Mouse (Mus musculus) activated CD4-positive, CD25-positive, alpha-beta regulatory T cell, adult 4 months (primary cell): ENCODE measurements around the gene 1110059E24Rik. TPM values are rescaled to one million over a fixed set of nuclear protein-coding genes. Genes with fewer than 3 reads are reported as not detected.
"Not testable (repeated sequence)": the region's sequence is repeated elsewhere in the genome, so short reads cannot be mapped to it uniquely, and the experiment has no call there.

ENCODE experiments used
- ATAC-seq: one replicate; pipeline ENCODE4 v1.8.0; 2017
- polyA plus RNA-seq, 2 experiments: library from polyadenylated mRNA; unstranded; fragments of 100-300 nt; shearing (Covaris generic); gene quantifications; one replicate each; pipeline ENCODE4 v1.2.1; 2017

Gene 1110059E24Rik
- polyA plus RNA-seq, 2 experiments from 2014 or later, result 47.7 to 65.9 TPM

DNA sequence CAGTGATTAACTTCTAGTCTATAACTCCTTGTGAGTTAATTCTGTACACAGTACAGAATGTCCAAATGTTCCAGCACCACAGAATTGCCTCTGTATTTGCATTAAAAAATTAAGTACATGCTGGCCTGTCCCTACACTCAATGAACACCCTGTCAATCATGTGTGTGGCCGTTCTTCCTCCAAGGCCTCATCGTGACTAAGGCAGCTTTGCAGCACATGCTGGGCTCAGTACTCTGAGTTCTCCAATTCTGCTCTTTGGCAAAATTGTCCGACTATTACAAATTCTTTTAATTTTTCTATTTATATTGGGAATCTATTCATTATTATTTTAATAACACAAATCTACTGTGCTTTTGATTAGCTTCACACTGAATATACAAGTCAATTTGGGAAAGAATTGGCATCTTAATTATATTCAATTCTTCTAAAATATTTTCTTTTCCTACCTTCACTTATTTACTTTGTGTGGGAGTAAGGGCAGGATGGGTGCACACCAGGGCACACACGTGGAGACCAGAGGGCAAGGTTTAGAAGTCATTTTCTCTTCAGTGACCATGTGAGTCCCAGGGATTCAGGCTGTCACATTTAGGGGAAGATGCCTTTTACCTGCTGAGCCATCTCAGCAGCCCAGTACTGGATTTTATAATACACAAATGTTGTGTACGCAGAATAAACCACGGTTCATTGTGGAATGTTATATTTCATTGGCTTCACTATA is 26.3 kb downstream of the 1110059E24Rik start:
- no peak for ATAC-seq

DNA sequence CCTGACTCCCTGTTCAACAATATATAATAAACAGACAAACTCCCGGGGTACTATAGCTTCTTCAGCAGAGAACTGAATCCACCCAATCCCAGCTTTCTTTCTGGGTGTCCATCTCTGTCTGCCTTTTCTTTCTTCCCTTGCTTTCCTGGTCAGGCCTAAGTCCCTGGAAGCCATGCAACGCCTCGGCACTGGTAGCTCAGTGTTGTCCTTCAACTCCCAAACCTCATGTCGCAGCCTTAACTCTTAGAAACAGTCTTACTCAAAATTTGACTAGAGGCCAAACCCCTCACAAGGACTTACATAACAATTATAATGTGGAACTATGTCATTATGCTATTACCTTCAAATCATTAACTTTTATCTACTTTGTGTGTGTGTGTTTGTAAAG is 28.6 kb downstream of the 1110059E24Rik start:
- ATAC-seq, result no peak

DNA sequence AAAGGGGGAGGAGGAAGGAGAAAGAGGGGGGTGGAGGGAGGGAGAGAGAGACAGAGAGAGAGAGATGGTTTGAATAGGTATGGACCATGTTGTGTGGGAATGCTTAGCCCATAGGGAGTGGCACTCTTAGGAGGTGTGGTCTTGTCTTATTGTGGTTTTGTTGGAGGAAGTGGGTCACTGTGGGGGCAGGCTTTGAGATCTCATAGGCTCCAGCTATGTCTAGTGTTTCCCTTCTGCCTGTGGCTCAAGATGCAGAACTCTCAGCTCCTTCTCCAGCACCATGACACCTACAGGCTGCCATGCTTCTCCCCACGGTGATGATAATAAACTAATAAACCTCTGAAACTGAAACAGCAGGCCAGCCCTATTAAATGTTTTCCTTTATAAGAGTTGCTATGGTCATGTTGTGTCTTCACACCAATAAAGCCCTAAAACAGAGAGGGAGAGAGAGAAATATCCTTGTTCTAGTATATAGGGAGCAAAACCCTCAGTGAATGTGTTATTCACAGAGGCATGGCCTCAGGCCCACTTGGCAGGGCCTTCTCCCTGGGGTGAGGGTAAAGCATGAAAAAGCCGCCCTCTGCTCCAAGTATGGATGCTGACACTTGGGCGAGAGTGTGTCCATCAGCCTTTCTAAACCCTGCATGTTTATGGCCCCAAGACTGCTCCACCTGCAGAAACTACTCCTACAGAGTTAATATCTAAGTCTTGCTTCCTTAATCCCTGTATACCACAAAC is 29.2 kb downstream of the 1110059E24Rik start:
- ATAC-seq, result peak; percentile 76

DNA sequence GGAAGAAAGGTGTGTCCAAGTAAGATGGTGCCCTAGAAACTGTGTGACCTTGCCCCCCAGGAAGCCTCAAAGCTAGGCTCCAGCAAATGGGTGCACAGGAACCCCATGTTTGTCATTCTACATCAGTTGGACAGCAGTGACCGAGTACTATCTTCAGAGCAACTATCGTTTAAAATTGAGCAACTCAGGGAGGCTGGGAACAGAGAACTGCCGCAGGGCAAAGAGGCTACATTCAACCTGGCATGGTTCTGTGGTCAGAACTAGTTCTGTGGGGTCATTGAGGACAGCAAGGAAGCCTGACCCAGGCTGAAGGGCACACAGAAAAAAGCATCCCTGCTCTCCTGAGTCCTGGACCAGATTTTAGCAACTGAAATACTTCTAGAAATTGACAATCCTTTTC is 37.0 kb downstream of the 1110059E24Rik start:
- no peak for ATAC-seq

DNA sequence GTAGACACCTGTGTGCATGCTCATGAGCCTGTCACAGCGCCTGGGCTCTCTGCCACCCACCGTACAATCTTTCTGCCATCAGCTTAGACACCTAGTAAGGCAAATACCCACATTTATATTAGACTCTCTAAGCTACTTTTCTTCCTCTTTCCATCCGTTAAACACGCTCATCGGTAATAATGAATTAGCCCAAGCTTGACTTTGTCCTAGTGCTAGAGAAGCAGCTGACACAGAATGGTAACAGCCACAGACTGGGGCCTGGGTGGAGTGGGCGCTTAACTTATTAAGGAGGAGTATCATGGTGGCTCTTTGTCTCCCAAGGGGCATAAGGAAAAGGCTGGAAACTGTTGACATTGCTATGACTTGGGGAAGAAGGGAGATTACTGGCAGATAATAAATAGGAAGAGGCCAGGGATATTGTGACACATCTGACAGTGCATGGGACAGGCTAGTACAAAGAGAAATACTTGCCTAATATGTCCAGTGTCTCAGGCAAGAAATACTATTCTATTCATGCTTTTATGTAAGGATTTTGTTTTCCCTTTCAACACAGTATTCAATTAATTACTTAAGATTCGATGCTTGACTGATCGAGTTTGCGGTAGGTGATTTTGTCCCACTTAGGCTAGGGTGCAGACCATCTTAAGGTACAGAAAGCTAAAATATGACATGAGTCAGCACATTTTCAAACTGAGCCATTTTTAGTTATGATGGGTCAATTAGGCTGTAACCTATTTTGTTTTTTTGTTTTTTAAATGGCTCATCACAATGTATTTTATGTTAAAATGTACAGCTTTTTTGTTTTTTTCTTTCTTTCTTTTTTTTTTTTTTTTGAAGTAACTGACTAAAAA is 40.8 kb downstream of the 1110059E24Rik start:
- ATAC-seq, result no peak

DNA sequence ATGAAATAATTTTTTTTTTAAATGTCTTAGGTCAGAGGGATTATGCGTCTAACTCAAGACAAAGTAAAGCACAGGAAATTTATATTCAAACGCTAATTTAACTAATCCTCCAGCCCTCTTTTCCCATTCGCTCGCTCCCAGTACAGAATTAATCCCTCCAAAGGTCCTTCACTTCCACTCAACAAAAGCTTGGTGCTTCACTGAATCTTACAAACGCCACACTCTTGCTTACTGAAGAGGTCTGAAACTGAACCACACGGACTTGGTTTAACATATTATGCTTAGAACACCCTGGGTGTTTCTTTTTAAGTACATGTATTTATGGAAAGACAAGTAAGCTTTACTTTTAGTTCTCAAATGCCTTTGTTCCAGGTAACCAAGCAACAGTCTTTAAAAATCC is 41.5 kb downstream of the 1110059E24Rik start:
- ATAC-seq, result no peak

DNA sequence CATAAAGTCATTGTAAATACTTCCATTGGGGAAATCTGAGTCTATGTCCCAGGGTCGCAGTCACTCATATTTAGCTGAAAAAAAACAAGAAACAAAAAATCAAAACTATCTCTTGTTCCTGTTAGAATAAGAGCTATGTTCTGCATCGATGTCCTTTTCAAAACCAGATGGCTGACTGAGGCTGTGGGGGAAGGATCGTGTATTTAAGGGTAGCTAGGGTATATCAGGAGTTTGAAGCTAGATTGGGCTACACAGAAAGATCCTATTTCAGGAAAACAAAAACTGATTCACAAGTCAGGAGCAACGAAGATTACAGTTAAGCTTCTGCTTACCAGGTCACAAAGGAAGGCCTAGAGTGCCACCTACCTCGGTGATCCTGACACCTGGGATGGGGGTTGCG is 42.5 kb downstream of the 1110059E24Rik start:
- ATAC-seq, result no peak

DNA sequence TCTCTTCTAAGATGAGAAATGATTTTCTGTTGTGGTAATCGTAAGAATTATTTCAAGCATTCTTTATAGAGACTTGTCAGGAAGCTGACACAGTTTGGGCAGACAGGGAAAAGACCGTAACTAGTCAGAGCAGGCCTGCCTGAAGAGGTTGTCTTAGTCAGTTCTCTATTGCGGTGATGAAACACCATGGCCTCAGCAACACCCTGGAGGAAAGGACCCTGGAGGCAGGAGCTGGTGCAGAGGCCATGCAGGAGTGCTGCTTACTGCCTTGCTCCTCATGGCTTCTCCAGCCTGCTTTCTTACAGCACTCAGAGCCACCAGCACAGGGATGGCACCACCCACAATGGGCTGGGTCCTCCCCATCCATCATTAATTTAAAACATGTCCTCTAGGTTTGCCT is 47.5 kb downstream of the 1110059E24Rik start:
- ATAC-seq, result no peak

DNA sequence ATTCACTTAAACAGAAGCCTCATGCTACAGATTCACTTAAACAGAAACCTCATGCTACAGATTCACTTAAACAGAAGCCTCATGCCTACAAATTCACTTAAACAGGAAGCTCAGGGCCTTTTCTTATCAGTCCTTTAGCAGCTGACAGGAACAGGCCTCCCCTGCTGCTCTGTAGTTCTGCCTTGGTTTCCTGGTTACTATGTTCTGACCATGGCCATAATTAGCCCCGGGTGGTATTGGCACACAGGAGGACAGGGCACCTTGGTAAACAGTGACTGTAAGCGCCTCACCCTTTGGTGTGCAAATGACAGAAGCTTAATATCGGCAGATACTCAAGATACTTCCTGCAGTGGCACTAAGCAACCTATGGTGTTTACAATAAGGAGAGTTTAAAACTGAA is 48.9 kb downstream of the 1110059E24Rik start:
- peak; percentile 65 for ATAC-seq

DNA sequence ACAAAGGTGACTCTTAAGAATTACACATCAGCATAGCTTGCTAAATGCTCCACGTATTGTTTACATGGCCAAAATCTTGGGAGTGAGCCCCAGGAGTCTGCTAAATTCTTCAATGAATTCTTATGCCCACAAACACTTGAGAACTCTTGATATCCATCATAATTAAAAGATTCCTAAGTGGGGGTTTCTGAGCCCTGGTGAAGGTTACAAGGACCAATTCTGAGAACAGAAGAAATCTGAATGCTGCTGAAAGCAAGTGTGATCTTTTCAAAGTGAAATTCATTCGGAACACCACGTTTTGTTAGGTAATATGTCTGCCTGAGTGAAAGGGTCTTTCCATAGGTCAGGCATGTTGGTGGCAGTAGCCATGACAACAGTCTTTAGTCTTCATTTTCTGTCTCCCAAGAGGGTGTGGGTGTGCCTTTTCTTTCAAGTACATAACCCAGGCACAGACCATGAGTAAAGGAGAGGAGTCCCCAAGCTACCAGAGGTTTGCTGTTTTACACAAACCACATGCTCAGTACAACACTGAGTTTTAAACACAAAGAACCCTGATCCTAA is 51.2 kb downstream of the 1110059E24Rik start:
- no peak for ATAC-seq

DNA sequence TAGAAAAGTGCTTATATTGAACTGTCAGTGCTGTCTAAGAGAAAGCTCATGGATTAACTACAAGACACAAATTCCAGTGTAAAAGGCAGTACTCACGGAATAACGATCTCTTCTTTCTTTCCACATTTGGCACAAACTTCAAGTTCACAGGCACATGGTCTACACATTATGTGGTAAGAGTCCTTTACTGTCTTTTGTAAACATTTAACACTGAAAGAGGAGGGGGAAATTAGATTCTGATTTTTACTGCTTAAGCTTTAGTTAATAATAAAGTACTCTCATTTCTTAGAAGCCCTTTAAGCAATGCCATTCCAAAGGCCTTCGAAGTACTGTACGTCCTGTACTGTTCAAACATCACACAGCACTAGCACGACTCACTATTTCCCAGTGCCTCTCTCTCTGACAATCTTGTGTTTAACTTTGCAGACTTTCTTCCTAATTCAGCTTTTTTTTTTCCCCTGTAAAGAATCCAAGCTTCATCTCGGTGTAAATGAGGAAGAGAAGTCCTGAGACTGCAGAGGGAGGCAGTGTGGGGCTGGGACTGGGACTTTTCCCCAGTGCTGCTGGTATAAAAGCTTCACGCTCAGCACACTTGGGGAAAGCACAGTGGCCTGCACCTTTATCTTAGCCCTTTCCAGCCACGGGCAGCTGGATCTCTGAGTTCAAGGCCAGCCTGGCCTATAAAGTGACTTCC is 54.0 kb downstream of the 1110059E24Rik start:
- ATAC-seq, result no peak

DNA sequence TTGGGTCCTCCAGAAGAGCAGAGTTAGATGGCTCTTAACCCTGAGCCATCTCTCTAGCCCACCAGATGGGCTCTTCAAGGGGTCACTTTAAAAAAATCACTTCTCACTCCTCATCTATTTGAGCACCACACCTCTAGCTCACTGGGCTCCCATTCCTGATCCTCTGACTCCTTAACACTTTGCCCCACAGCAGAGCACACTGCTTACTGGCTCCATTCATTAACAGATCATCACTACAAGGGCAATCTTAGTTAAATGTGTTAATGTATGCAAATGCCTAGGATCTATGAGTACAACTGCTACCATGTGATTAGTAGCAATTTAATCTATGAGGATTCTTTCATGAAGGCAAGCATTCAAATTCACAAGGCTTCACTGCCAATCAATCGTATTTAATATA is 58.1 kb downstream of the 1110059E24Rik start:
- no peak for ATAC-seq

DNA sequence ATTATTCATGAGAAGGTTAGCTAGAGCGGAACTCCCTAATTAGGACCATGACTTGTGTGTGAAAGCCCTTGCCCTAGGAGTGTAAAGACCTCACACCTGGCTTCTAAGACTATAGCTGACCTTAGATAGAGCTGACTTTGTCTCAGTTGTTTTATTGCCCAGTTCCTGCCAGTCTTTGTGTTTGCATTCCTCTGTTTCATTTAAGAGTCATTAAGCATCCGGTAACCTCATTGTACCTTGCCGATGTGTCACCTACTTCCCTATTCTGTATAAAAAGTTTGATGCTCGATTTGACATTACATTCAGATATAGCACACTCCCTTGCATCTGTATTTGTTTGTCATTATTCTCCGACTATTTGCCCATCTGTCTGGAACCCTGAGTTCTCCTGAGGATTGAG is 60.6 kb downstream of the 1110059E24Rik start:
- ATAC-seq, result not testable (repeated sequence)

DNA sequence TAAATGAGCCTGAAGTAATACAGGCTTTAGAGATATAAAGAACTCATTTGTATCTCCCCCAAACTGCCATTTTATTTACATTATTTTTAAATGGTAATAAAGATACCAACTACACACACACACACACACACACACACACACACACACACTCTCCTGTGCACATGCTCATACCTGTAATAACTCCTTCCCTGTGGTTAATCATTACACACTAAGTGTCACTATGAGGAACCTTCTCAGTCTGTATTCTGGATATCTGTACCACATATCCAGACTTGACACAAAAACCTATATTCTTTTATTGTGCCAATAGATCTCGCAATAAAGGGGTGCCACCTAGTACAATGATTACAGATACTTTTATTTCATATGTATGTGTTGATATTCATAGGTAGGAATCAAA is 62.9 kb downstream of the 1110059E24Rik start:
- ATAC-seq, result no peak

DNA sequence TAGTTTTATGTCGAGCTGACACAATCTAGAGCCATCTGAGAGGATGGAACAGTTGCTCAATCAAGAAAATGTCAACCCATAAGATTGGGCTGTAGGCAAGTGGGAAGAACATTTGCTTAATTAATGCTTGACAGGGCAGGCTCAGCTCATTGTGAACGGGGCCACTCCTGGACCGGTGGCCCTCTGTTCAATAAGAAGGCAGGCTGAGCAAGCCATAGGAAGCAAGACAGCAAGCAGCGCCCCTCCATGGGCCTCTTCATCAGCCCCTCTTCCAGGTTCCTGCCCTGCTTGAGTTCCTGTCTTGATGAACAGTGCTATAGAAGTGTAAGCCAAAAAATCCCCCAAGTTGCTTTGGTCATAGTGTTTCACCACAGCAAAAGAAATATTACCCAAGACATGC is 65.2 kb downstream of the 1110059E24Rik start:
- ATAC-seq, result no peak

DNA sequence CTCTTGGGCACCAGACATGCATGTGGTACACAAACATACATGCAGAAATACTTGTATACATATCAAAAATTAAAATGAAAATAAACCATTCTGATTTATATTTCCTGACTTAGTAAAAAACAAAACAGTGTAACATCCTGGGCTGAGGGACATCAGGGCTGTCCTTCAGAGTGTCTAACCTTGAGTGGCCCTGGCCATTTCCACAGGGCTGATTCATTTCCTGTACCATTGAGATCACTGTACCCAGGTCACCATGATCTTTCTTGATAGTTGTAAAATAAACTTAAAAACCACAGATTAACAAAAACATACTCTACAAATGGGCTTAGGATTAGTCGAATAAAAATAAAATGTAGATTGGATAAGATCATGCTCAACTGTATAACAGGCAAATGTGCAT is 66.2 kb downstream of the 1110059E24Rik start:
- no peak for ATAC-seq

DNA sequence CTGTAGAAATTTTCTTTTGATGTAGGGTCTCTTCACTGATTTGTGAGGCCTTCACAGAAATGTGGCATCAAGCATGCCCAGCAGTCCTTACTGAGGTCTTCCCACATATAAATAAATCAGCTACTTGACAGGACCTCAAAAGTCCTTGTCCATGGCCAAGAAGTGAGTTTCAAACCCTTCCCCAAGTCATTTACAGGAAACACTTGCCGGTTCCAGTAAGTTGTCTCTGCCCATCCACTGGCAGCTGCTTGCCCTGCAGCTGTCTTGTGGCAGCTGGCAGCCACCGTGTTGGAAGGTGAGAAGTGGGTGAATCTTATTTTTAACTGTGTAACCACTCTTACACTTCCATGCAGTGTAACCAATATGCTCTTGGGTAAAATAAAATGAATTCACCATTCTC is 66.9 kb downstream of the 1110059E24Rik start:
- no peak for ATAC-seq

DNA sequence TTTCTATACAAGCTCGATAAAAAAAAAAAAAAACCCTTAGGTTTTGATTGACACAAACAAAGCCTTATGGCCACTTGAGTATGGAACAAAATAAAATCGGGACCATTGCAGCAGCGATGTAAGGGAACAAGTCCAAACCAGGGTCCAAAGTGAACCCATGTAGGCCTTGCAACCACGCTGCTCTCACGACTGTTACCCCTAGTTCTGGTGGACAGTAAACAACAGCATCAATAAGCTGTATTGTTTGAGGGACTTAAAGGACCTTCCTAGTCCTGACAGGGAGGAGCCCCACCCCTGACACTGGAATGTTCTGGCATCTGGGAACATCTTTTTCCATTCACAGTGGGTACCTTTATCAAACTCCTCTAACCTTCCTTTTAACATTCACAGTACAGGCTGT is 68.8 kb downstream of the 1110059E24Rik start:
- ATAC-seq, result no peak

DNA sequence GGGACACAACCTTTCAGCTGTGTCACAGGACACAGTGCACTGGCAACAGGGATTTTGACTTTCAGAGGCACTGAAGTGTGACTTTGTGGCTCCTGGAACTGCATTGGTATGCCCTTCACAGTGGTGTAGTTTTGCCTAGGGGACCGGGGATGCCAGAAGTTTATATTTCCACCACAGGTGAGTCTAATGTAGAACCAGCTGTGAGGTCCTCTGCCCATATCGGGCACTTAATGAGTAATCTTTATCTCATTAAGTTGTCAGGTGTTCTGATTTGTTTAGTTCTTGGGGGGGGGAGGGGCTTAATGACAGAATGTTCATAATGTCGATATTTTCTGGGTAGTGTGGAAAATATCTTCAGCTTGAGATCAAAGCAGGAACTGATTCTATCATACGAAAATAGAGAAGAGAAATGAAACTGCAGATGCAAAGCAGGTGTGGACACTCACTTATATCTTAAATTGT is 69.2 kb downstream of the 1110059E24Rik start:
- no peak for ATAC-seq

DNA sequence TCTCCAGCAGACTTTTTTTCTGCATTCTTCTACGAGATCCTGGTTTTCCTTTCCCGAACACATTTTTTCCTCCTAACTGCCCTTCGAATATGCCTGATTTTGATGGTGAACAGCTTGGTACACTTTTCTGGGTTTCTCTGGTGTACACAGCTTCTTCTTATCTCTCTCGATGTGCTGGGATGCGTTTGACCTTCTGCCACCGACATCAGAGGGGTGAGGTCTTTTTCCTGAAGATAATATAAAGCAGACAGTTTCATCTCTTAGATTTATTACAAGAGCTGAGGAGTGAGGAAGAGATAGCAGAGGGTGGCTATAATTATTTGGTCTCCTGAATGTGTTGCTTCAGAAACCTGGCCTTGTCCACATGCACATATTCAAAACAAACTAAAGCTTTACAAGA is 71.4 kb downstream of the 1110059E24Rik start:
- no peak for ATAC-seq

DNA sequence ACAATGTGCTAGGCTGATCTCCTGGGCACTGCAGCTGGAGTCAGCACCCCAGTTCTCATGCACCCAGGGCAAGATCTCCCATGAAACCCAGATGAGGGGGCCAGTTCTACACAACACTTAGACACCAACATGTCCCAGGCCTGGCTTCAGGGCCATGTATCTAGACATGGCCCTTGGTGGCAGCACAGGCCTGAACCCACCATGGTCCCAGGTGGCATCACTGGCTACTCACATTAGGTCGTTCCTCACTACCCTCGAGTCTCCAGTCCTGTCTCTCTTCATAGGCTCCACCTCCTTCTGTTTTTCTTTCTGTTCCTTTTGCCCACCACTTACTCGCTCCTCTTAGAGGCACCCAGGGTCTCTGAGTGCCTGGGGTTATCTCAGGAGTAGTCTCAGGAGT is 72.9 kb downstream of the 1110059E24Rik start:
- no peak for ATAC-seq

DNA sequence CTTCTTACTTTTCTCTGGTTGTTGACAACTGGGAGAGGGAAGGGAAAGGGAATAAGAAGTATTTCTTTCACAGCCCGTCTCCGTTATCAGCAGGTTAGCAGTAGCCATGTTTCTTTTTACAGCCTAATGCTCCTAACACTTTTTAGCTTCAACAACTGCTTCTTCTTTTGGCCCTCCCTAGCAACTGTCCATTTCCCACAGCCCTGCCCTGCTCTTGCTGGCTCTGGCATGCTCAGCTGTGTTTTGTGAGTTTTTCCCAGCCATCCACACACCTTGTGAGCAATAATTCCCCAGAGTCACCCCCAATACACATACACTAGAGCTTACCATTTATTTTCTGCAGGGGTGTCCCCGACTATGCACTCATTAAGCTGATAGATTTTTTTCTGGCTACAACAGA is 75.3 kb downstream of the 1110059E24Rik start:
- ATAC-seq, result no peak
